Mouse (Mus musculus) midbrain, postnatal 0 days (tissue): ENCODE results near the gene Kcnk12. TPM values are rescaled to one million over a fixed set of nuclear protein-coding genes. Genes with fewer than 3 reads are reported as not detected.

Experiments used
- ATAC-seq: fragments of 200-750 bp; cut with Nextera tagmentation; 2 replicates; pipeline ENCODE4 v1.8.0; 2017; ENCODE audit warnings: moderate number of reproducible peaks, mild to moderate bottlenecking, moderate TSS enrichment, moderate library complexity; ENCODE audit not compliant: low FRiP score
- DNase-seq: peaks from one replicate; pipeline ENCODE4 v3.0.0-alpha.2; 2015; ENCODE audit warnings: low spot score
- H3K27ac ChIP-seq: fragments of 300-500 bp; sonication (generic); 2 replicates; pipeline ENCODE4 v1.5.1; 2014; ENCODE audit warnings: low read depth, mild to moderate bottlenecking, low read length, mixed read lengths
- H3K27me3 ChIP-seq: fragments of 300-500 bp; sonication (generic); 2 replicates; pipeline ENCODE4 v1.6.1; 2014; ENCODE audit warnings: low read length, control low read depth, mixed read lengths; ENCODE audit not compliant: insufficient read depth
- H3K36me3 ChIP-seq: fragments of 300-500 bp; sonication (generic); 2 replicates; pipeline ENCODE4 v1.6.1; 2014; ENCODE audit warnings: low read length, control low read depth, mixed read lengths; ENCODE audit not compliant: insufficient read depth
- H3K4me1 ChIP-seq: fragments of 300-500 bp; sonication (generic); 2 replicates; pipeline ENCODE4 v1.6.1; 2014; ENCODE audit warnings: mild to moderate bottlenecking, control low read depth, antibody characterized with exemption, low read length, mixed read lengths; ENCODE audit not compliant: insufficient read depth
- H3K4me2 ChIP-seq: fragments of 300-500 bp; sonication (generic); 2 replicates; pipeline ENCODE4 v1.6.1; 2014; ENCODE audit warnings: low read depth, mild to moderate bottlenecking, low read length, mixed read lengths; ENCODE audit not compliant: poor library complexity, severe bottlenecking
- H3K4me3 ChIP-seq: fragments of 300-500 bp; sonication (generic); 2 replicates; pipeline ENCODE4 v1.5.1; 2014; ENCODE audit warnings: low read depth, mild to moderate bottlenecking, low read length, moderate library complexity
- H3K9ac ChIP-seq: fragments of 300-500 bp; sonication (generic); replicated peaks from 2 replicates; pipeline ENCODE4 v1.6.1; 2014; ENCODE audit warnings: mild to moderate bottlenecking, low read length, moderate library complexity, mixed read lengths; ENCODE audit not compliant: poor library complexity, severe bottlenecking
- H3K9me3 ChIP-seq: fragments of 300-500 bp; sonication (generic); 2 replicates; pipeline ENCODE4 v1.6.1; 2016; ENCODE audit warnings: low read length, control low read depth
- CTCF ChIP-seq: IDR thresholded peaks from 2 replicates; pipeline ENCODE4 v1.5.1; 2016; ENCODE audit warnings: antibody characterized with exemption, mild to moderate bottlenecking
- WGBS: fragments of 180-500 bp; shearing (Covaris S2); extraction: QIAGEN DNeasy Blood & Tissue Kit; methylation state at CpG from one replicate; pipeline ENCODE4 v1.1.7; 2014; 5-methylcytosine and 5-hydroxymethylcytosine counted together
- polyA plus RNA-seq: library from polyadenylated mRNA; unstranded; fragments of >200 nt; fragmentation: Nextera tagmentation; extraction: Ambion mirVana; gene quantifications from 2 replicates; pipeline ENCODE4 v1.2.1, GENCODE M21; 2015
- total RNA-seq: library from RNA; depleted of rRNA; stranded (reverse); fragments of >200 nt; gene quantifications from 2 replicates; pipeline ENCODE4 v1.2.3, GENCODE M21; 2014

Gene Kcnk12
- total and polyA plus RNA-seq, 2 experiments from 2014 or later = 2.3 to 7.3 TPM

- H3K9me3 ChIP-seq = no peaks in the 10 kb centered on the region
- no peak overlapping the region for H3K9ac ChIP-seq
- no peak overlapping the region for H3K27ac ChIP-seq
- DNase-seq (no peak), ATAC-seq (no peak)
- no peak for TF ChIP-seq CTCF
- no peaks in the 10 kb centered on the region for H3K4me1 ChIP-seq
- H3K4me3 ChIP-seq = no peak overlapping the region
- no peak overlapping the region for H3K4me2 ChIP-seq
- peaks cover 7% of the 10 kb centered on the region; the same call in 1 of the 2 replicates for H3K27me3 ChIP-seq
- WGBS = 76% methylated on average over 7 of the region's 7 CpGs
- no peaks in the 10 kb centered on the region for H3K36me3 ChIP-seq
Measured at GRCm38 (mm10) chr17:87791517-87792098, 6.2 kb downstream of the Kcnk12 start.

DNA sequence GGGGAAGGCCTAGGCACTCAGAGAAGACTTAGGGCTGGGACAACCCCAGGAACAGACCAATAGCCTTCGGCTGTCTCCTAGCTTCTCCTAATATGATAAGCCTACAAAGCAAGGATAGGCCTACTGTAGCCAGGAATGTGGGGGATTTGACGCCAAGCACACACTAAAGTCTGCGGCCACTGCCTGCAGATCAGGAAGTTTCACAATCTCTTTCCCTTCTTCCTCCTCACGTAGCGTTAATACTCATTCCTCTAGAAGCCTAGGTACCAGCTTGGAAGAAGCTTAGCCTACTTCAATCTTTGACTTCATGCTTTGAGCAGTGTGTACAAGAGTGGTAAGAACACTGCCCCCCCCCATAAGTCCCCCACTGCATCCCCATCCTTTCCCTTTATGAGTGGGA, 7.1 kb downstream of the Kcnk12 start:
- no peaks in the 10 kb centered on the region for H3K4me1 ChIP-seq
- no peak for TF ChIP-seq CTCF
- no peaks in the 10 kb centered on the region for H3K9me3 ChIP-seq
- no peak overlapping the region for H3K4me2 ChIP-seq
- DNase-seq = no peak
- H3K36me3 ChIP-seq = no peaks in the 10 kb centered on the region
- no peak overlapping the region for H3K27ac ChIP-seq
- H3K9ac ChIP-seq = no peak overlapping the region
- H3K27me3 ChIP-seq = no peaks in the 10 kb centered on the region; the same call in 1 of the 2 replicates
- no peak for ATAC-seq
- WGBS = 91% methylated on average over 5 of the region's 5 CpGs
- H3K4me3 ChIP-seq = no peak overlapping the region

DNA sequence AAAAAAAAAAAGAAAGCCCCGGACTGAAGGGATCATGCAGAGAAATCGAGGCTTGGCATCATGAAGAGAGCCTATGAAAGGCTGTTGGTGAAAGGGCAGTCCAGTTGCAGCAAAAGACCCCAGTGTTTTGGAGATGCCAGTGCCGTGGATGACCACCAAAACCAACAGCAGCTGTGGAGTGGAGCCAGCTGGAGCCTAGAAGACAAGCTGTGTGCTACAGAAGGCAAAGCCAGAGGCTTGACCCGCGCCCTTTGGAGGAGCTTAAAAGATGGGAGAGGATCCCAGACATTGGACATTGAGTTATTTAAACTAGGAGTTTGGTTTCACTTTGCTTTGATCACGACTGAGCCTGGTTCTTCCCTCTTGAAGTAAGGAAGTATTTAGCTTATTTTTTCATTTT, 9.6 kb downstream of the Kcnk12 start:
- 81% methylated on average over 6 of the region's 6 CpGs for WGBS

GRCm38 (mm10) chr17:87787711-87788110, 10.1 kb downstream of the Kcnk12 start:
- Histone ChIP-seq H3K36me3 (no peaks in the 10 kb centered on the region), H3K4me1 (no peaks in the 10 kb centered on the region), H3K9me3 (no peaks in the 10 kb centered on the region), H3K27ac (no peak overlapping the region), H3K27me3 (no peaks in the 10 kb centered on the region), H3K9ac (no peak overlapping the region), H3K4me2 (no peak overlapping the region), H3K4me3 (no peak overlapping the region)
- TF ChIP-seq CTCF = no peak
- ATAC-seq (no peak), DNase-seq (no peak)
- WGBS = 84% methylated on average over 4 of the region's 4 CpGs

More for the DNA sequence above, 9.6 kb downstream of the Kcnk12 start:
- Histone ChIP-seq H3K4me1 (no peaks in the 10 kb centered on the region), H3K4me3 (no peak overlapping the region), H3K4me2 (no peak overlapping the region), H3K27me3 (no peaks in the 10 kb centered on the region), H3K27ac (no peak overlapping the region), H3K9me3 (no peaks in the 10 kb centered on the region), H3K9ac (no peak overlapping the region), H3K36me3 (no peaks in the 10 kb centered on the region)
- TF ChIP-seq CTCF = no peak
- no peak for ATAC-seq
- no peak for DNase-seq

DNA sequence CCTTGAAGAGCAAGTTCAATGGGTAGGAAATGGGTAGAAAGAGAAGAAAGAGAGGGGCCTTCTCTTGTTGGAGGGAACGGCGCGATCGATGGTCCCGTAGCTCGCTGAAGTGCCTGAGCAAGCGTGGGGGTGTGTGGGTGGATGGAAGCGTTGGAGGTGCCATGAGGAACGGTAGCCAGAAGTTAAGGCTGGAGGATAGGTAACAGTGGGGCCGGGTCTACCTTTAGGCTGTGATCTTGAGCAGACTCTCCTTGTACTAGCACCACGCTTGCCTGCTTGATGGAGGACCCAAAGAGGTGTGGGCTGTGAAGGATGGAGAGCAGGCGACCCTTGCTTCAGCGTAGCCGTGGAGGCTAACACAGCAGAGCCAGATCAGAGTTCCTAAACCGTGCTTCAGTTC, 12.1 kb downstream of the Kcnk12 start:
- DNase-seq = no peak
- H3K4me1 ChIP-seq = no peaks in the 10 kb centered on the region
- H3K4me2 ChIP-seq = no peak overlapping the region
- H3K27ac ChIP-seq = no peak overlapping the region
- H3K27me3 ChIP-seq = no peaks in the 10 kb centered on the region
- no peaks in the 10 kb centered on the region for H3K9me3 ChIP-seq
- 96% methylated on average over 15 of the region's 15 CpGs for WGBS
- no peak for TF ChIP-seq CTCF
- H3K9ac ChIP-seq = no peak overlapping the region
- H3K36me3 ChIP-seq = no peaks in the 10 kb centered on the region
- no peak for ATAC-seq
- H3K4me3 ChIP-seq = no peak overlapping the region

DNA sequence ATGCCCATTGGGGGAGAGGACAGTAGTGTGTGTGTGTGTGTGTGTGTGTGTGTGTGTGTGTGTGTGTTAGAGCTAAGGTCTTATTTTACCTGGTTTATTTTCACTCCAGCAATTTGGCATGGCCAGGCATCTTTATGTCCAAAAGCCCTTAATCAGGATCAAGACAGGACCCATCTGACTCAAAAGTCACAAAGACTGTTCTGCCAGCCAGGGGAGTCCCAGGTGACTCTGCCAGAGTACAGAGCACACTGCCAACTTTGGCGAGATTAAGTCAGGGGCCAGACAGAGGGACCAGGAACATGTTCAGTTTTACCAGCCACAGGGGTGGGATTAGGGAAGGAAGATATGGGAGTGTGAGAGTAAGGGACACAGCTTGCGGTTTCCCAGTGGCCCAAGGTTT, 12.9 kb downstream of the Kcnk12 start:
- DNase-seq = no peak
- H3K36me3 ChIP-seq = no peaks in the 10 kb centered on the region
- no peaks in the 10 kb centered on the region for H3K9me3 ChIP-seq
- H3K4me3 ChIP-seq = no peak overlapping the region
- H3K27me3 ChIP-seq = no peaks in the 10 kb centered on the region
- H3K27ac ChIP-seq = no peak overlapping the region
- 83% methylated on average over 2 of the region's 2 CpGs for WGBS
- no peak for ATAC-seq
- H3K4me1 ChIP-seq = no peaks in the 10 kb centered on the region
- TF ChIP-seq CTCF = no peak
- H3K9ac ChIP-seq = no peak overlapping the region
- no peak overlapping the region for H3K4me2 ChIP-seq
